Mouse (Mus musculus) layer of hippocampus, adult 2 months (tissue): ENCODE measurements around the gene Heatr9. TPM values are rescaled to one million over a fixed set of nuclear protein-coding genes. Genes with fewer than 3 reads are reported as not detected.
A peak's percentile ranks its signal among the peaks of the same experiment; 100 is the strongest.

Experiments used
- DNase-seq, 2 experiments: peaks; one replicate each; pipeline ENCODE4 v3.0.0; 2022; ENCODE audit warnings: low spot score in 2 of 2
- H3K27ac ChIP-seq: fragments of 200-600 bp; 2 replicates; pipeline ENCODE4 v1.8.1; 2022
- H3K4me3 ChIP-seq: fragments of 200-600 bp; 2 replicates; pipeline ENCODE4 v1.8.1; 2022; ENCODE audit warnings: mild to moderate bottlenecking
- CTCF ChIP-seq: fragments of 200-600 bp; conservative IDR thresholded peaks from 2 replicates; pipeline ENCODE4 v1.8.1; 2022; ENCODE audit warnings: antibody characterized with exemption, mild to moderate bottlenecking, moderate library complexity
- total RNA-seq, 2 experiments: library from RNA; stranded (reverse); gene quantifications; 2 replicates each; pipeline ENCODE4 v1.2.3; 2021

Heatr9 gene
- total RNA-seq, 2 experiments from 2014 or later, result not detected

- no peak overlapping the region for H3K27ac ChIP-seq
- DNase-seq, result no peak
- TF ChIP-seq CTCF, result no peak
- no peak overlapping the region for H3K4me3 ChIP-seq
Measured at GRCm38 (mm10) chr11:83504308-83504707, 17.7 kb downstream of the Heatr9 start.

GRCm38 (mm10) chr11:83495571-83495970, 26.4 kb downstream of the Heatr9 start:
- H3K4me3 ChIP-seq, result no peak overlapping the region
- no peak for TF ChIP-seq CTCF

GRCm38 (mm10) chr11:83491488-83491887, 30.5 kb downstream of the Heatr9 start:
- Histone ChIP-seq H3K27ac (no peak overlapping the region), H3K4me3 (no peak overlapping the region)
- peak; percentile 72 for TF ChIP-seq CTCF
- DNase-seq, result no peak

More at GRCm38 (mm10) chr11:83495571-83495970, 26.4 kb downstream of the Heatr9 start:
- no peak overlapping the region for H3K27ac ChIP-seq
- no peak for DNase-seq

GRCm38 (mm10) chr11:83473235-83474016, 48.5 kb downstream of the Heatr9 start:
- H3K4me3 ChIP-seq, result peak overlapping the region; percentile 75
- peak in 1 of 2 experiments; percentile 28 for DNase-seq
- peak overlapping the region; percentile 94 for H3K27ac ChIP-seq
- no peak for TF ChIP-seq CTCF

- Histone ChIP-seq H3K4me3 (peak within 1 kb of the TSS; percentile 75), H3K27ac (peak within 1 kb of the TSS; percentile 94)
- peak; percentile 84 for TF ChIP-seq CTCF
- peak; percentile 98 to 100 for DNase-seq
Measured at GRCm38 (mm10) chr11:83472324-83473234, 49.4 kb downstream of the Heatr9 start, which contains the start of gene Taf15. TSS of gene Taf15 (plus strand) at chr11:83473086.

GRCm38 (mm10) chr11:83471766-83472165, 50.2 kb downstream of the Heatr9 start:
- DNase-seq, result no peak
- no peak overlapping the region for H3K4me3 ChIP-seq
- H3K27ac ChIP-seq, result no peak overlapping the region
- TF ChIP-seq CTCF, result no peak

GRCm38 (mm10) chr11:83468765-83469164, 53.2 kb downstream of the Heatr9 start:
- Histone ChIP-seq H3K4me3 (no peak overlapping the region), H3K27ac (no peak overlapping the region)
- TF ChIP-seq CTCF, result no peak
- no peak for DNase-seq

- Histone ChIP-seq H3K4me3 (no peak overlapping the region), H3K27ac (peak overlapping the region; percentile 12; the same call in 1 of the 2 replicates)
- no peak for TF ChIP-seq CTCF
- DNase-seq, result no peak
Measured at GRCm38 (mm10) chr11:83467120-83467652, 54.8 kb downstream of the Heatr9 start.

- DNase-seq, result no peak
- H3K27ac ChIP-seq, result peak overlapping the region; percentile 12; the same call in 1 of the 2 replicates
- H3K4me3 ChIP-seq, result no peak overlapping the region
- TF ChIP-seq CTCF, result no peak
Measured at GRCm38 (mm10) chr11:83465976-83466375, 56.0 kb downstream of the Heatr9 start.

GRCm38 (mm10) chr11:83462711-83463244, 59.2 kb downstream of the Heatr9 start, which contains the start of gene Mmp28:
TSS of gene Mmp28 (minus strand) at chr11:83463071.
- Histone ChIP-seq H3K27ac (peak within 1 kb of the TSS; percentile 74), H3K4me3 (peak within 1 kb of the TSS; percentile 73)
- TF ChIP-seq CTCF, result no peak
- no peak for DNase-seq

Other genes starting within 250 kb of the Heatr9 start
- gene Slfn14, start 235.4 kb downstream of the Heatr9 start, total RNA-seq, result not detected
- gene Ap2b1, start 223.2 kb downstream of the Heatr9 start, total RNA-seq, result 100 to 1,000 TPM; 319 to 331 TPM
- 10 to 100 TPM; 11.0 to 11.2 TPM for gene Pex12, start 219.6 kb downstream of the Heatr9 start, total RNA-seq
- gene Rasl10b, start 113.0 kb downstream of the Heatr9 start, total RNA-seq, result 100 to 1,000 TPM; 229 to 234 TPM
- gene Gas2l2, start 92.7 kb downstream of the Heatr9 start, total RNA-seq, result under 1 TPM in 1 of 2 experiments, not detected in 1; 0.28 TPM
- not detected for gene 1700020L24Rik, start 84.5 kb downstream of the Heatr9 start, total RNA-seq
- gene Mmp28, start 59.1 kb downstream of the Heatr9 start, total RNA-seq, result 1 to 10 TPM; 3.0 to 3.3 TPM
- 10 to 100 TPM; 81.2 to 93.6 TPM for gene Taf15, start 49.1 kb downstream of the Heatr9 start, total RNA-seq
- gene Ccl5, start 8.3 kb upstream of the Heatr9 start, total RNA-seq, result not detected
- 1 to 10 TPM; 4.5 to 4.8 TPM for gene Ccl9, start 56.5 kb upstream of the Heatr9 start, total RNA-seq
- gene Ccl6, start 70.9 kb upstream of the Heatr9 start, total RNA-seq, result 1 to 10 TPM; 1.1 to 1.4 TPM
- gene Rpl9-ps1, start 123.4 kb upstream of the Heatr9 start, total RNA-seq, result not detected
- not detected for gene Ccl3, start 127.2 kb upstream of the Heatr9 start, total RNA-seq
- gene Ccl4, start 140.4 kb upstream of the Heatr9 start, total RNA-seq, result not detected
- gene Wfdc17, start 181.8 kb upstream of the Heatr9 start, total RNA-seq, result not detected
- gene Wfdc18, start 186.8 kb upstream of the Heatr9 start, total RNA-seq, result 1 to 10 TPM in 1 of 2 experiments, not detected in 1; 1.1 TPM
- gene Wfdc21, start 224.8 kb upstream of the Heatr9 start, total RNA-seq, result not detected
- 10 to 100 TPM; 17.3 to 18.9 TPM for gene Heatr6, start 231.5 kb upstream of the Heatr9 start, total RNA-seq